Comparison of ENCODE assay signal across 8 mouse cellular contexts in the genomic region with DNA sequence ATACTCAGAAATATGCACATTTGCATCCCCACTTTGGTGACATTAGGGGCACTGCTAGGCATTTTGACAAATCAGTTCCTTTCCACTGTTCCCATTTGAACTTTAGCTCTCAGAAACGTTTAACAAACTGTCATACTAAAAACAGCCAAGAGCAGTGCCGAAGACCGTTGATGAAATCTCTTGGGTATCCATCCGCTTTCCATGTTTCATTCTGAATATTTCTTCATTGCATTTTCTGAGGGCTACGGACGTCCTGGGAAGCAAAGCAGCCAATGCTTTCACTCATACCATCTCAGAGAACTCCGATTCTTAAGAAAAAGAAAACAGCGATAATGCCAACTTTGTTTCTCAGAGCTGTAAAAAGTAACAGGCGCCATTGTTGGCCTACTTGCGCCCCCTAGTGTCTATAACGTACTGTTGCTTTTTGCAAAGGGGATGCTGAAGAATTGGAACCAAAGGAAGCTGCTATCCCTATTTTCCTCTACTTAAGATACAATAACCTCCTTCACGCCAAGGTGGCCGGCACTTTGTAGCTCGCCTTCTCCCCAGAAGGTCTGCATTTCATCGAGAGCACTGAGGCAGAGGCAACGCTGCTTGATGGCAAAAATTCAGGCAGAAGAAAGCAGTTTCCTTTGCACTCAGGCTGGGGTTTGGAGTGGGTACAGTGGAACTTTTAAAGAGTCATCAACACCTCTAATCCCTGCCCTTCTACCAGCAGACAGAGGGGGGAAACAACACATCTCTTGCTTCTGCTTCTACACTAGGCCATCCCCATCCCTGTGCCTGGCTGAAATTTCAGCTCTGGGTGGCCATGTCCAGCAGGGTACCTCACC.
DNase-seq lines count a peak whose midpoint lies in the region; ATAC-seq lines count a peak whose summit lies in the region.

No protein-coding gene starts in this region.

- peak; percentile 51 for DNase-seq in A20 (ENCODE audit: low read depth, low spot score)
- DNase-seq in adrenal gland, postnatal 25 days = peak; percentile 51
- peak; percentile 67 to 82 for DNase-seq in heart, adult 18-20 months
- peak; percentile 65 for DNase-seq in kidney, adult 18-20 months
- peak; percentile 44 to 63 for DNase-seq in left cerebral cortex, postnatal 36 days (ENCODE audit: low spot score in 2 of 2)
- DNase-seq in midbrain, embryonic 10.5 days (ENCODE audit: low spot score) = peak; percentile 64
- peak; percentile 49 for DNase-seq in skeletal muscle tissue, adult 2 months (ENCODE audit: low read depth, low spot score)

- 12% methylated on average over 16 of the region's 16 CpGs for WGBS in embryonic facial prominence, embryonic 12.5 days
- WGBS in midbrain, embryonic 10.5 days = 22% methylated on average over 16 of the region's 16 CpGs

- H3K27me3 ChIP-seq in embryonic facial prominence, embryonic 12.5 days = 0 out of 2 replicates have a peak, but pooled peaks cover 5% of the 10 kb centered on the region
- H3K27me3 ChIP-seq in midbrain, embryonic 10.5 days (ENCODE audit: low read depth, poor library complexity, severe bottlenecking) = peaks cover 39% of the 10 kb centered on the region

- H3K27ac ChIP-seq in embryonic facial prominence, embryonic 12.5 days = no peak overlapping the region
- H3K27ac ChIP-seq in midbrain, embryonic 10.5 days (replicated peaks) = peak overlapping the region; percentile 6; the same call in 1 of the 2 replicates

- H3K4me3 ChIP-seq in embryonic facial prominence, embryonic 12.5 days = peak overlapping the region; percentile 11; the same call in 1 of the 2 replicates
- no peak overlapping the region for H3K4me3 ChIP-seq in midbrain, embryonic 10.5 days

- no peak for ATAC-seq in embryonic facial prominence, embryonic 12.5 days (ENCODE audit: insufficient number of reproducible peaks, insufficient read depth, low FRiP score, low TSS enrichment)

- H3K36me3 ChIP-seq in embryonic facial prominence, embryonic 12.5 days = no peaks in the 10 kb centered on the region
- H3K36me3 ChIP-seq in midbrain, embryonic 10.5 days = no peaks in the 10 kb centered on the region

- H3K4me1 ChIP-seq in embryonic facial prominence, embryonic 12.5 days = no peaks in the 10 kb centered on the region
- H3K4me1 ChIP-seq in midbrain, embryonic 10.5 days = peaks cover 17% of the 10 kb centered on the region

- no peak overlapping the region for H3K9ac ChIP-seq in embryonic facial prominence, embryonic 12.5 days

- intact Hi-C loops in left cerebral cortex, postnatal 36 days (cut with DNase I) = loop anchor here (2.0 to 10.0 kb wide), 3 partner anchors 739 to 1006 kb away; no protein-coding TSS in a partner anchor

- H3K4me2 ChIP-seq in embryonic facial prominence, embryonic 12.5 days (replicated peaks) = peak overlapping the region; percentile 35

- H3K9me3 ChIP-seq in embryonic facial prominence, embryonic 12.5 days = no peaks in the 10 kb centered on the region
- no peaks in the 10 kb centered on the region for H3K9me3 ChIP-seq in midbrain, embryonic 10.5 days (replicated peaks)
